Mouse (Mus musculus): Measurements from ENCODE around the gene Gm3099. TPM values are rescaled to one million over a fixed set of nuclear protein-coding genes. Genes with fewer than 3 reads are reported as not detected.
"Not testable (repeated sequence)": the region's sequence is repeated elsewhere in the genome, so short reads cannot be mapped to it uniquely, and the experiment has no call there.

Gm3099 gene
- polyA plus RNA-seq (2014; fragmentation: Nextera tagmentation; extraction: Ambion mirVana): not detected in 2 replicates

DNA sequence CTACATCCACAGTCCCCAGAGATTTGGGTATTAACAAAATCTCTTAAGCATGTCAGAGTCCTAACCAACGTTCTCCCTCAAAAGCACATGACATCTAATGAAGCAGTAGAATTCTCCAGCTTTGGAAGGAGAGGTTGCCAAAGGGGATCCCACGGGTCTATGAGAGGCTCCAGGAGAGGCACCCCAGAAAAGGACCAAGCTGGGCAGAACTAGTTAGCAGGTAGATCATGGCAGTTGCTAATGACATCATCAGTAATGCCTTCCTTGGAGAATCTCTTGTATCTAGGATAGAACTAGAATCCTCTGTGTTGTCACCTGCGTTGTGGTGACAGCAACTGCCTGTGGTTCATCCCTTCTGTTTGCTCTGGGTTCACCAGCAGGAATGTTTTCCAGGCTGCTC, at the start of gene Gm3099:
Gm3099 (plus strand) TSS at position 301 of the 400 bp plus-strand sequence.
- not testable (repeated sequence) for H3K4me1 ChIP-seq (ENCODE audit: control insufficient read depth, insufficient read depth, low read length); ATAC-seq (ENCODE audit: insufficient number of reproducible peaks, low FRiP score, low TSS enrichment, low read depth); H3K27me3 ChIP-seq (ENCODE audit: control insufficient read depth, insufficient read depth, low read length); H3K27ac ChIP-seq (replicated peaks; ENCODE audit: low read depth, low read length); H3K36me3 ChIP-seq (ENCODE audit: control insufficient read depth, insufficient read depth, low read length); DNase-seq (ENCODE audit: low spot score); H3K4me3 ChIP-seq (ENCODE audit: low read depth, low read length); H3K9ac ChIP-seq (ENCODE audit: low read length); H3K9me3 ChIP-seq (ENCODE audit: control insufficient read depth, low read length); H3K4me2 ChIP-seq (ENCODE audit: low read depth, severe bottlenecking)
- WGBS: 100% methylated on average over 1 of the region's 3 CpGs

DNA sequence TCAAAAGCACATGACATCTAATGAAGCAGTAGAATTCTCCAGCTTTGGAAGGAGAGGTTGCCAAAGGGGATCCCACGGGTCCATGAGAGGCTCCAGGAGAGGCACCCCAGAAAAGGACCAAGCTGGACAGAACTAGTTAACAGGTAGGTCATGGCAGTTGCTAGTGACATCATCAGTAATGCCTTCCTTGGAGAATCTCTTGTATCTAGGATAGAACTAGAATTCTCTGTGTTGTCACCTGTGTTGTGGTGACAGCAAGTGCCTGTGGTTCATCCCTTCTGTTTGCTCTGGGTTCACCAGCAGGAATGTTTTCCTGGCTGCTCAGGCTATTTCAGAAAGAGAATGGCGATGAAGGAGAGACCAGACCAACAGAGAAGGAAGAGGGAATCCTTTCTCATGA, 34.9 kb upstream of the Gm3099 start, which contains the start of gene Gm3095:
Gm3095 (plus strand) TSS at position 301 of the 400 bp plus-strand sequence.
- H3K36me3 ChIP-seq (ENCODE audit: control insufficient read depth, insufficient read depth, low read length); H3K9me3 ChIP-seq (ENCODE audit: control insufficient read depth, low read length); H3K9ac ChIP-seq (ENCODE audit: low read length); H3K27me3 ChIP-seq (ENCODE audit: control insufficient read depth, insufficient read depth, low read length); DNase-seq (ENCODE audit: low spot score); H3K4me1 ChIP-seq (ENCODE audit: control insufficient read depth, insufficient read depth, low read length); H3K27ac ChIP-seq (replicated peaks; ENCODE audit: low read depth, low read length); H3K4me3 ChIP-seq (ENCODE audit: low read depth, low read length); ATAC-seq (ENCODE audit: insufficient number of reproducible peaks, low FRiP score, low TSS enrichment, low read depth); H3K4me2 ChIP-seq (ENCODE audit: low read depth, severe bottlenecking): not testable (repeated sequence)
- WGBS: no CpG with 5 or more reads among the region's 2 CpGs

DNA sequence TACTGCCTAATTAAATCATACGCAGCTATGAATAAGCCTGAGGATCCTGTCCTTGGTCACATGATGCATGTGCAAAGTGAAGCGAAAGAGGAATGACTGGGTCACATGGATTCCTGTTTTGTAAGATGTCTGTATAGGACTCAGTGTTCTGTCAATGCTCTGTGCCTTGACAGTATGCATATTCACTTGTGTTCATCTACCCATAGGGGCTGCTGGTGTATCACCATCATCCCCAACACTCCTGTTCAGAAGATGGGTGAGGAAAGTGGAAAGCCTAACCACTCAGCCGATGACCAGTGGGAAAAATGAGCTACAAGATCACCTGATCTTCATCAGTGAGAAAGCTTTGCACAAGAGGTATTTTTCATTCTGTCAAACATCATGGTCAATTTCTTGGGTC, 25.4 kb downstream of the Gm3099 start, which contains the start of gene Gm5796:
Gm5796 (plus strand) TSS at position 301 of the 400 bp plus-strand sequence.
- H3K9ac ChIP-seq (ENCODE audit: low read length); H3K27ac ChIP-seq (replicated peaks; ENCODE audit: low read depth, low read length); H3K4me1 ChIP-seq (ENCODE audit: control insufficient read depth, insufficient read depth, low read length); H3K4me2 ChIP-seq (ENCODE audit: low read depth, severe bottlenecking); DNase-seq (ENCODE audit: low spot score); ATAC-seq (ENCODE audit: insufficient number of reproducible peaks, low FRiP score, low TSS enrichment, low read depth); H3K27me3 ChIP-seq (ENCODE audit: control insufficient read depth, insufficient read depth, low read length); H3K9me3 ChIP-seq (ENCODE audit: control insufficient read depth, low read length); H3K4me3 ChIP-seq (ENCODE audit: low read depth, low read length); H3K36me3 ChIP-seq (ENCODE audit: control insufficient read depth, insufficient read depth, low read length): not testable (repeated sequence)
- WGBS: no CpG with 5 or more reads among the region's 3 CpGs

Other genes with a start within 250 kb of the Gm3099 start
- gene Gm3002, start 188.3 kb upstream of the Gm3099 start, polyA plus RNA-seq (2014; fragmentation: Nextera tagmentation; extraction: Ambion mirVana): 0.29 and 0.44 TPM in 2 replicates
- not detected in 2 replicates for gene Gm3033, start 152.1 kb upstream of the Gm3099 start, polyA plus RNA-seq (2014; fragmentation: Nextera tagmentation; extraction: Ambion mirVana)
- 0.08 and 0.27 TPM in 2 replicates for gene Gm2916, start 114.2 kb upstream of the Gm3099 start, polyA plus RNA-seq (2014; fragmentation: Nextera tagmentation; extraction: Ambion mirVana)
- gene Gm3029, start 66.6 kb upstream of the Gm3099 start, polyA plus RNA-seq (2014; fragmentation: Nextera tagmentation; extraction: Ambion mirVana): not detected in 2 replicates
- gene Gm3095, start 34.8 kb upstream of the Gm3099 start, polyA plus RNA-seq (2014; fragmentation: Nextera tagmentation; extraction: Ambion mirVana): not detected in 2 replicates
- 0.14 and 0.57 TPM in 2 replicates for gene Gm5796, start 25.5 kb downstream of the Gm3099 start, polyA plus RNA-seq (2014; fragmentation: Nextera tagmentation; extraction: Ambion mirVana)
- not detected in 2 replicates for gene Gm3115, start 85.7 kb downstream of the Gm3099 start, polyA plus RNA-seq (2014; fragmentation: Nextera tagmentation; extraction: Ambion mirVana)
- gene Gm8108, start 112.1 kb downstream of the Gm3099 start, polyA plus RNA-seq (2014; fragmentation: Nextera tagmentation; extraction: Ambion mirVana): 0.09 and 0.54 TPM in 2 replicates
- not detected in 2 replicates for gene Gm3127, start 166.6 kb downstream of the Gm3099 start, polyA plus RNA-seq (2014; fragmentation: Nextera tagmentation; extraction: Ambion mirVana)
- 0.13 and 0.34 TPM in 2 replicates for gene Gm2974, start 184.2 kb downstream of the Gm3099 start, polyA plus RNA-seq (2014; fragmentation: Nextera tagmentation; extraction: Ambion mirVana)

Data from limb, embryonic 11.5 days (tissue).